Mouse (Mus musculus): ENCODE data around the gene Plac8. TPM values are rescaled to one million over a fixed set of nuclear protein-coding genes. Genes with fewer than 3 reads are reported as not detected.

The Plac8 gene
- total RNA-seq, 2 experiments from 2014 or later: 0.80 TPM; not detected in 1

DNA sequence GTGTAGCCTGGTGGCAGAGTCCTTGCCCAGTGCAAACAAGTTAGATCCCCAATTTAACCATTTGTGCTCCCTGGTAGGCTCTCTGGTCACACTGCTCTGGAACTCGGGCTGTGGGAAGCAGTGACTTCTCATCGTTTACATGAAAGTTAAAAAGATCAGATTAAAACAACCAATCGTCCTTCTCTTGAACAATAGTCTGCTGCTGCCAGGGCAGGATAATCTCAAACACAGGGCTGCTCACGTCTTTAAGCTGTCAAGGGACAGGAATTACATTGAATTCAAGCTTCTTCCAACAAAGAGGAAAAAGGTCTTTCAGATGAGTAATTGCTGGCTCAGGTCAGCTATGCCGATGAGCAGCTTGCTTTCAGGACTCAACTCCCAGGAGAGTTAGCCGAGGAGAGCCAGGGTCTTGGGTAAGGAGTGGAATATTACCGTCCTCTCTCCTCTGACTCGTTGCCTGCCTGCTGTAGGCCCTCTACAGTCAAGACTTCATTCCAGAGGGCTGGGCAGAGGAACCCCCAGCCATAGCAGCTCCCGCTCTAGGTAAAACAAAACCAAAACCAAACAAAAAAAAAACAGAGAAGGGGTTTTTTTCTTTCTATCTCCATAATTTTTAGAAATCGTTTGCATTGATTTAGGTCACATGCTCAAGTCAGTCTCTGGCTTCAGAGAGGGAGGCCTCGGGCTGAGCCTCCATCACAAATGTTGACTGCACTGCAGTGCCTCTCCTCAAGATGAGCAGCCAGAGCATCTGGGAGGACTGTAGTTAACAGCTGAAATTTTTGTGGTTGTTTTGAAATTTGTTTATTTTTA lies 9.8 kb upstream of the Plac8 start:
- DNase-seq (ENCODE audit: low spot score): peak; percentile 32

DNA sequence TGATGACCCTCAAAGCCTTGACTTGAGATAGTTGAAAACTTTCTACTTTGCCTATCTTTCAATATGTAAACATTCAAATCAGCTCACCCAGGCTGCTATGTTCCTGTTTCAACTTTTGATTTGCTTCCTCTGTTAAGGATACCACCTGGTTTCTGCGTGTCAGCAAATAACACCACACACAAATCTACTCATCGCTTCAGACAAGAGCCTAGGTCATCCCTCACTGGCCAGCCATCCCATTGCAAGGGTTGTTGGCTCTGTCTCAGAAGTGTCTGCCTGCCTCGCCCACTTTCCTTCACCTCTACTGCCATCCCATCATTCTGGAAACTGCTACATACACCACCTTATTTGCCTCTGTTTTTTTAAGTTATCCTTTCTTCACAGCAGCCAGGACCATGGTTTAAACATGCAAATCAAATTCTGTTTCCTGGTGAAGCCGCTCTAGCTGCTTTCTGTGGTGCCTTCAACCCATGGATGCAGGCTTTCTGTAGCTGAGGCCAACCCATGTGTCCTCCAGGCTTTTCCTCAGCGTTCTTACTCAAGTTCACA lies 6.9 kb upstream of the Plac8 start:
- DNase-seq (ENCODE audit: low spot score): no peak

DNA sequence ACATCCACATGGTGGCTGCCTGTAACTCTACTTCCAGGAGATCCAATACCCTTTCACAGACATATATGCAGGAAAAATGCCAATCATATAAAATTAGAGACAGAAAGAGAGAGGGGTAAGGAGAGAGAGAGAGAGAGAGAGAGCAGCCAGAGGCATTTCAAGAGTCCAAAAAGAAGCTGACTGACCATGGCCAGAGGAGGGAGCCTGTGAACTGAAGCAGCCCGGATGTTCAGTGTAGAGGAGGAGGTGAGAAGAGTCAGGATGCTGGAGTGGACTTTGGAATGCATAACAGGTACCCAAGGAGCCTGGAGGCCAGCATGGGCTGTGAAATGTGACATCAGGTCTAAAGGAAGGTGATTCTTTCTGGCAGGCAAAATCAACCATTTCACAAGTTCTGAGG lies 2.7 kb upstream of the Plac8 start:
- no peak for DNase-seq (ENCODE audit: low spot score)

- no peak for DNase-seq (ENCODE audit: low spot score)
Measured at GRCm38 (mm10) chr5:100573256-100573655, 1.2 kb upstream of the Plac8 start.

GRCm38 (mm10) chr5:100570716-100571115 lies 1.3 kb downstream of the Plac8 start:
- DNase-seq (ENCODE audit: low spot score): no peak

GRCm38 (mm10) chr5:100569997-100570595 lies 1.9 kb downstream of the Plac8 start:
- no peak for DNase-seq (ENCODE audit: low spot score)

GRCm38 (mm10) chr5:100569250-100569934 lies 2.7 kb downstream of the Plac8 start:
- DNase-seq (ENCODE audit: low spot score): no peak

- no peak for DNase-seq (ENCODE audit: low spot score)
Measured at GRCm38 (mm10) chr5:100568802-100569201, 3.2 kb downstream of the Plac8 start.

DNA sequence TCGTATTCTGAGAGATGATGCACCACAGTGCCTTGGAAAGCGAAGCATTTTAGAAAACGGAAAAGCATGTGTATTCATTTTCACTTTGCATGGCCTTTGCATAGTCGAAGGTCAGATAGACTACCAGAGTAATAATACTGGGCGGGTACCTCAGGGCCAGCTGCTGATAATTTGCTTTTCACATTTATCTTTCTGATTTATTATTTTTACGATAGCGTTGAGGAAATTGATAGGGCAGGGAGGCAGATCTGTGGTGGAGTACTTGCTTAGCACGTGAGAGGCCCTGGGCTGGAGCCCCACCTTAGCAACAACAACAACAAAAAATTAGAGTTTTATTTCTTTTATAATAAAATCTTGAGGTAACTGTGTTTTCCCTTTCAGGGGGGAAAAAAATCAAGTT lies 3.9 kb downstream of the Plac8 start:
- DNase-seq (ENCODE audit: low spot score): no peak

DNA sequence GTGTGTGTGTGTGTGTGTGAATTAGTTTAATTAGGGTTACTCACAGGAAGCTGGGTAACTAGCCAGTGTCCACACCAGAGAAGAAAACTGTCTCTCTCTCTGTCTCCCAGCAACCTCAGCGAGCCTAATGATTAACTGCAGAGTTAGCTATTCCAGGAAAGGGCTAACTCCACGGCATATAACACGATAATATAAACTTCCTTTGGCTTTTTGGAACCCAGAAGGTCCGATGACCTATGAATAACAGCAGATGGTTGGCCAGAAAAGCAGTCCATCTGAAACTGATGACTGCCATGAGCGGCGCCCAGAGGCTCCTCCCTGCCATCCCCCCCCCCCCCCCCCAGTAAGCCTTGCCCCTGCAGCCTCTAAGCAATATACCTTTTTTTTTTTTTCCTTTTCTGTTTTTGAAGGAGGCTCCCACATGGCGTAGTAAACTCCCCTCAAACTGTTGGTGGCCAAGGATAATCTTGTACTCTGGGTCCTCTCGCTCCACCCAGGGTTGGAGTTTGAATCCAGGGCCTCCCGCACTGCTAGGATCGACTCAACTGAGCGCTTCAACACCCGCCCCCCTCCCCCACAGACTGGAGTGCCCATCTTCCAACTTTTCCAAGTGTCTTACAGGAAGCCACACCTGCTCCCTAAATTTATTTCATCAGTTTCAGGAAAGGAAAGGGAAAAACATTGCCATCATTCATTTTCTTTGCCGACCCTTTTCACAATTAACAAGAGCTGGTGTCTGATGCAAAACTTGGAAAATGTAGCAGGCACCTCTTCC lies 4.6 kb downstream of the Plac8 start:
- DNase-seq (ENCODE audit: low spot score): no peak

DNA sequence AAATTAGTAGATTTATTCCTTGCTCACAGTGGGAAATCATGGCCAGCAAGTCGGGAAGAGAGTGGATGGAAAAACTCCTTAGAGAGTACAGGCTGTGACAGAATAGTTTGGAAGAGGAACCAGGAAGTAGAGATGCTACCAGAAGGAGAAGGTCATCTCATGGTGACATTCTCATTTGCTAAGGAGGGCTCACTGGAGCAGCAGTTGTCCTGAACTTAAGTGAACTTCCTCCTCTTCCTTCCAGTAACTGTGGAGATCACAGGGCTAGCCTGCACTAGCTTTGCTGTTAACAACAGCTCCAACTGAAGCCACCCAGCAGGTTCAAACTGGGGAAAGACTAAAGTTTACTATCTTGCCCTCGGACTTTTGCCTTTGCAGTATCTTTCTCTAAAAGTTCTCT lies 5.2 kb downstream of the Plac8 start:
- DNase-seq (ENCODE audit: low spot score): peak; percentile 12

DNA sequence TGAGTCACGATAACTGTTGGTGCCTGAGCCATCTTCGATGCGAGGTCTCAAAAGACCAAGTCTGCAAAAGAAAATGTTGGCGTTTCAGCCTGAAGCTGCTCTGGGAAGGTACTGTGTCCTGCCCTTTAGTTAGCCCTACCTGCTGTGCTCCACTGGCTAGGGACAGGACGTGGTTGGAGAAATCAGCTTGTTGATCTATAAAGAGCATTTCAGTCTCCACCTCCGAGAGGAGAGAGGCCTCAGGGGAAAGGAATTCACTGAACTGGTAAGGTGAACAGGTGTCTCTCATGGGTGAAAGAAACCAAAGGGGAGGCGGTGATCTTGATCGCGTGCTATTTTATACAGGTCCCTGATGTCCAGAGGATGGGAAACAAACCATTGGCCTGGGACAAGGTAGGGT lies 9.3 kb downstream of the Plac8 start:
- DNase-seq (ENCODE audit: low spot score): no peak

GRCm38 (mm10) chr5:100559357-100559756 lies 12.7 kb downstream of the Plac8 start:
- no peak for DNase-seq (ENCODE audit: low spot score)

- DNase-seq (ENCODE audit: low spot score): no peak
Measured at GRCm38 (mm10) chr5:100558783-100559182, 13.3 kb downstream of the Plac8 start.

DNA sequence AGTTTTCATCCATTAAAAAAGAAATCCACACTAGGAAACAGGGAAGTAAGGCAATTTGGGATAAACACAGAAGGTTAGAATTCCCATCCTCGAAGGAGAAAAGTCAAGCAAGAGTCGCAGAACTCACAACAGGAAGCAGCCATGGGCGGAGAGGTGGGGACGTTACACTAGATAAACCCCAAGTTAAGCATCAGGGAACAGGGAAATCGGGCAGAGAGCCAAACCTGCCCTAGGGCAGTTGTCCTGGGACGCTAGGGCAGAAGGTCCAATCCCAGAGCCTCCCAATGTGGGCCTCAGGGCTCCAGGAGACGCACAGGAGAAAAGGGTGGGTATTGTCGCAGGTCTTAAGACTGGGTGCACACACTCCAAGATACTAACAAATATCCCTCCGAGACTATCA lies 14.5 kb downstream of the Plac8 start:
- no peak for DNase-seq (ENCODE audit: low spot score)

DNA sequence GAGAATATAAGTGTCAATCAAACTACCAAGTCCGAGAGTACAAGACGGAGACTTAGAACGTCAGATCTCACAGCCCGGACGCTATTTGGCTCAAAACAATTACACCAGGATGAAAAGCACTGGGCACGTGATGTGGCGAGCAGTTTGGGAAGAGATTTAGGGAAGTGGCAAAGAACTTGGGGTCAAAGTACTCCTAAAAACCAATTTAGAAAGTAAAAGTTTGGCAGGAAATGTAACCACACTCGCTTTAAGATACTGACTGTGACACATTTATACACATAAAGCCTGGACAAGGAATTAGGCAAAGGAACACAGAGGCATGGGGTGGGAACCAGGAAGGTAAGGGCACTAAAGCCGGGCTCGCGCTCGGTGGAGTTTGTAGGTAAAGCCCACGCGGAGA lies 15.0 kb downstream of the Plac8 start:
- no peak for DNase-seq (ENCODE audit: low spot score)

GRCm38 (mm10) chr5:100553426-100553825 lies 18.6 kb downstream of the Plac8 start:
- DNase-seq (ENCODE audit: low spot score): no peak

DNA sequence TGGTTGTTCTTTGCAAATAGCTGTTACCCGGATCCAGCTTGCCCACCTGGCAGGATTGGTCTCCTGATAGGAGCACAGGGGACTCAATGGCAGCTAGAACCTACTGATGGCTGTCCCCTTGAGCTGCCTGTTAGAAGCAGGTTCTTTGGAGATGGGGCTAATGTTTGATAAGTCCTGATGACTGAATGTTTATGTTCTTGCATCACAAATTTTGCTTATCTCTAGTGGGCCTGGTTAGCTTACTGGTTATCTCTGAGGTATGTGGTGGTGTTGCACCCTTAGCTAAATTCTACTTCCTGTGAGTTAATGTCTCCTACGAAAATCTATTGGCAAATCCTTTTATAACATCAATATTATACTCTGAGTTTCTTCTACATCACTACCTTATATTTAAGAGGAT lies 20.1 kb downstream of the Plac8 start:
- DNase-seq (ENCODE audit: low spot score): no peak

- DNase-seq (ENCODE audit: low spot score): no peak
Measured at GRCm38 (mm10) chr5:100550151-100550550, 21.9 kb downstream of the Plac8 start.

DNA sequence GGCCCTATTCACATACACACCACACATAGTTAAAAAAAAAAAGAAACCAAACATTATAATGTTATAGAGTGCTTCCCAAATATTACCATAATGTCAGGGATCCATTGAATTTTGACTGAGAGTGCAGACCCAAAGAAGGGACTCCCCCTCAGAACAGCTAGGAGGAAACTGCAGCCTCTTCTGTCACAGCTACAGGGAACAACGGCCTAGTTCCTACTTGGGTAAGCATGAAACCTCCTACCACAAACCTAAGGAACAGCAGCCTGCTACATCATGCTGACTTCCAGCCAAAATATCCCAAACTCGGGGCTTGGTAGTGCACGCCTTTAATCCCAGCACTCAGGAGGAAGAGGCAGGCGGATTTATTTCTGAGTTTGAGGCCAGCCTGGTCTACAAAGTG lies 22.7 kb downstream of the Plac8 start:
- no peak for DNase-seq (ENCODE audit: low spot score)

DNA sequence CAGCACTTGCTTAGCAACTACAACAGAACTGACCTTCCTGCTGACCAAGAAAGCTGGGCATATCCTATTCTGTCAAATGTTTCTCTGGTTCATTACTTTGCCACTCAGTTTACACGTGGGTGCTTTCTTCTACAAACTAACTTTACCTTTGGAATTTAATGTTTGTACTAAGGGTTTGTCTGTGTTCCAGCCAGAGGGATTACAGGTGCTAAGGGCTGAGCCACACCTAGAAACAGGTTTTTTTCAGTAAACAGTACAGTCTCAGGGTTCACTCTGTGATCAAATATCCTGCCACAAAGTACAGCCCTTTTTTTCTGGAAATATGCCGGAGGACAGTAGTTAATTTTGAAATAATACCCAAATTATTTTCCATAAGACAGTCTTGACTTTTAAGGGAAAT lies 23.8 kb downstream of the Plac8 start:
- no peak for DNase-seq (ENCODE audit: low spot score)
